Mouse (Mus musculus): ENCODE measurements around the gene Gse1. TPM values are rescaled to one million over a fixed set of nuclear protein-coding genes. Genes with fewer than 3 reads are reported as not detected.

Gene Gse1
- total RNA-seq, 2 experiments from 2014 or later = 105 to 134 TPM

DNA sequence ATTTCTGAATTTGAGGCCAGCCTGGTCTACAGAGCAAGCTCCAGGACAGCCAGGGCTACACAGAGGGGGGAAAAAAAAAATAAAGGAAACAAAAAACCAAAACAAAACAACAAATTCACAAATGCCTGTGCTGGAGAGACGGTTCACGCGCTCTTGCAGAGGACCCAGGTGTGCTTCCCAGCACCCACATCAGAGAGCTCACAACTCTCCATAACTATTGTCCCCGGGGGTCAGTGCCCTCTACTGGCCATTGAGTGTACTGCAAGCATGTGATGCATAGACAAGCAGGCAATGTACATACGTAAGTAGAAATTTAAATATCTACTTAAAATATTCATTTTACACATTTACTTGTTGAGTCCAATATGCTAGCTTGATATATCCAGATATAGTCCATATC lies 366.3 kb downstream of the Gse1 start:
- no peak for ATAC-seq (replicated peaks; ENCODE audit: low FRiP score, poor library complexity, severe bottlenecking)

DNA sequence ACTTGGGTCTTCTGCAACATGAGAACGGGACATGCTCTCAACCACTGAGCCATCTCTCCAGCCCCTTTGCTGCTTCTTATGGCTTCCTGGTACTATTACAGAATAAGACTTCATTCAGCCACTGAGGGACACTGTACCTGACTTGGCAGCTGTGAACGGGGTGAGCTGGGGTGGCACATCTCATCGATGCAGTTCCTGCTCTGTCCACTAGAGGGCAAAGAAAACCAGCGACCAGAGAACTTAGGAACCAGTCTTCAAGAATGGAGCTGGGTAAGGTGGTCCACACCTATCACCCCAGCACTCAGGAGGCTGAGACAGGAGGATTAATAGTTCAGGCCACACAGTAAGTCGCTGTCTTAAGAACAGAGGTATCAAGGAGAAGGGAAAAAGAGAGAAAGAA lies 367.7 kb downstream of the Gse1 start:
- ATAC-seq (replicated peaks; ENCODE audit: low FRiP score, poor library complexity, severe bottlenecking) = peak; percentile 72

DNA sequence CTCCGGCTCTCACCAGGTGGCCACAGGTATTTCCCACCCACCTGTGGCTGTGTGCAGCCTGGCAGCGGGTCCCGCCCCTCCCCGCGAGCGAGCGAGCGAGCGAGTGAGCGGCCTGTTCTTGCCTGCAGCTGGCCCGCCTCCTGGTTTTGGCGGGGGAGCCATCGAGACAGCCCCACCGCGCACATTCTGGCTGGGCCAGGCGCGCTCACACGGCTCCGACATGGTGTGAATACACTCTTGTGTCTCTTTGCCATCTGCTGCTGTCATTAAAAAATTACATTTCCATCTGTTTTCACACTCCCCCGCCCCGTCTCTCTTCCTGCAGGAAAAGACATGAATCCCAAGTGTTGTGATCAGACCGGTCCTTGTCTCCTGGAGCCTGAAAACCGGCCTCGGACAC lies 370.3 kb downstream of the Gse1 start:
- no peak for ATAC-seq (replicated peaks; ENCODE audit: low FRiP score, poor library complexity, severe bottlenecking)

DNA sequence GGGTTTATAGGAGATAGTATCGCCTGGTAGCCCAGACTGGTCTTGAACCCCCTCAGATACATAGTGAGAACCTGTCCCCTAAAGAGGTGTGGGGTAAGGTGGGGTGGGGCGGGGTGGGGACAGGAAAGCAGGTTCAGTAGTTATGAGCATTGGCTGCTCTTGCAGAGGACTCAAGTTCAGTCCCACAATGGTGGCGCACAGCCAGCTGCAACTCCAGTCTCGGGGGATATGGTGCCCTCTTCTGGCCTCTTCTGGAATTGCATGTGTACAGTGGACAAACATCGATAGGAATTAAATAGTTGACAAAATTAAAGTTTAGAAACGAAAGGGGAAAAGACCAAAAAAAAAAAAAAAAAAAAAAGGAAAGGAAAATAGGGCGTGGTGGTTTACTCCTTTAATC lies 371.2 kb downstream of the Gse1 start:
- ATAC-seq (replicated peaks; ENCODE audit: low FRiP score, poor library complexity, severe bottlenecking) = 0 out of 2 replicates have a peak, but pooled peaks have one; percentile 54

DNA sequence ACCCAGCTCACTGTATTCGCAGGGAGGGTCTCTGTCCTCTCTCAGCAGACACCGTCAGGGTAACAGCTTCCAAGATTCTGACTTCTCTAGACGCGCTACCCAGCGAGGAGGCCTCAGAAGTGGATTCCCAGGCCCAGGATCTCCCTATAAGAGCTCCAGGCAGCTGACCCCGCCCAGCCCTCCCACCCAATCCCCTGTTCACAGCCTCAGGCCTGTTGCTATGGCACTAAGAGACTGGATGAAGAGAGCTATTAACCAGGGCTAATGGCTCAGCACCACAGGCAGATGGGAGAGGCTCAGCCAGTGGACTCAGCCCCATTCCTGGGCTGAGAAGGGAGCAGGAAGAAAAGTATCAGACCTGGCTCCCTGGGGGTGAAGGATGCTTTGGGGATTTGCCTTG lies 374.4 kb downstream of the Gse1 start:
- no peak for ATAC-seq (replicated peaks; ENCODE audit: low FRiP score, poor library complexity, severe bottlenecking)

DNA sequence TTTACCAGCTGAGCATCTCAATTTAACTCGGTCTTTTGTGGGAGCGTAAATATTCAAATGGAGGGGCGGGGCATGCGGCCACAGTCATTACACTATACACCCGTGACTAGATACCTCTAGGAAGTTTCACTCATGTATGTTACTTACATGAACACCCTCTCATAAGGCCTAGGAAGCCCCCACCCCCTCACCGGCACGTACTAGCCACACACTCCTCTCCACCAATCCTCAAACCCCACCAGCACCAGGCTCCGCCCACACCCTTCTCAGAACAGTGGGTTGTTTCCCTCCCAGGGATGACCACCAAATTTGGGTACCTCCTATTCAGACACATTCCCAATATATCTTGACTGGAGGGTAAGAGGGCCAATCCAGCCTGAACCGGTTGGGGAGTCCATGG lies 379.2 kb downstream of the Gse1 start:
- no peak for ATAC-seq (replicated peaks; ENCODE audit: low FRiP score, poor library complexity, severe bottlenecking)

DNA sequence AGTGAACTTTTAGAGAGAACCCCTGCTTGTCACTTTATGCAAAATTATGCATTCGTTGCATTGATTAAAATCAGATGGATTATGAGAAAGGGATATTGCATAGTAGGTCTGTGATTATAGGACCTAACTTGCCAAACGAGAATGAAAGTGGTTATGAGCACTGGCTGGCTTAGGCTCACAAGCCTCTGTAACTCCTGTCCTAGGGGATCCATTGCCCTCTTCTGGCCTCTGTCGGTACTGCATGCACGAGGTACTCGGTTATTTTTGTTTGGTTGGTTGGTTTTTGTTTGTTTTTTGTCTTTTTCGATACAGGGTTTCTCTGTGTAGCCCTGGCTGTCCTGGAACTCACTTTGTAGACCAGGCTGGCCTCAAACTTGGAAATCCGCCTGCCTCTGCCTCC lies 379.6 kb downstream of the Gse1 start:
- peak; percentile 76 for ATAC-seq (replicated peaks; ENCODE audit: low FRiP score, poor library complexity, severe bottlenecking)

DNA sequence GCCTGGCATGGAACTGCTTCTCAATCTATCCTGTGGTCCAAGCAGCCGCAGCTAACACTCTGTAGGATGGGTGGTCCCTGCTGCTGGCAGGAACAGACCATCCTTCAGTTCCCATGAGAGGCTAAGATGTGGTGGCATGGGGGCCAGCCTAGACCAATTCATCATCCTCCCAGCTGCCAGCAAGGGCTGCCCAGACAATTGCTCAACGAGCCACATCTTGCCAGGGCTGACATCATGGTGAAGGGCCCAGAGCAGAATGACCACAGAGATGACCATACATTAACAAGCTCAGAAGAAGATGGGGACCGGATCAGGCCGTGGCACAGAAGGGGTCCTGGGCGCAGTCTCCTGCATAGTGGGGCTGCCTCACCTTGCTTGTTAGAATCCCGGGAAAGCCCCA lies 382.6 kb downstream of the Gse1 start:
- ATAC-seq (replicated peaks; ENCODE audit: low FRiP score, poor library complexity, severe bottlenecking) = no peak

DNA sequence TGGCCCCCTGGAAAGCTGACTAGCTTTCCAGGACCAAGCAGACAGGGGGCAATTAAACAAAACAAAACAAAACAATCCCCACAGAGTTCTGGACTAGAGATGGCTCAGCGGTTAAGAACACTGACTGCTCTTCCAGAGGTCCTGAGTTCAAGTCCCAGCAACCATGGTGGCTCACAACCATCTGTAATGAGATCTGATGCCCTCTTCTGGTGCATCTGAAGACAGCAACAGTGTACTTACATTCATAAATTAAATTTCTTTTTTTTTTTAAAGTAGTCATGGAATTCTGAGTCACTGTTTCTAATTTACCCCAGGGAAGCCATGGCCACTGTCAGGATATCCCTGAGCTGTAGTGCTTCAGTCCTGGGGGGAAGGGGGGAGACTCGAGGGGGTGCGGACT lies 386.2 kb downstream of the Gse1 start:
- ATAC-seq (replicated peaks; ENCODE audit: low FRiP score, poor library complexity, severe bottlenecking) = no peak

DNA sequence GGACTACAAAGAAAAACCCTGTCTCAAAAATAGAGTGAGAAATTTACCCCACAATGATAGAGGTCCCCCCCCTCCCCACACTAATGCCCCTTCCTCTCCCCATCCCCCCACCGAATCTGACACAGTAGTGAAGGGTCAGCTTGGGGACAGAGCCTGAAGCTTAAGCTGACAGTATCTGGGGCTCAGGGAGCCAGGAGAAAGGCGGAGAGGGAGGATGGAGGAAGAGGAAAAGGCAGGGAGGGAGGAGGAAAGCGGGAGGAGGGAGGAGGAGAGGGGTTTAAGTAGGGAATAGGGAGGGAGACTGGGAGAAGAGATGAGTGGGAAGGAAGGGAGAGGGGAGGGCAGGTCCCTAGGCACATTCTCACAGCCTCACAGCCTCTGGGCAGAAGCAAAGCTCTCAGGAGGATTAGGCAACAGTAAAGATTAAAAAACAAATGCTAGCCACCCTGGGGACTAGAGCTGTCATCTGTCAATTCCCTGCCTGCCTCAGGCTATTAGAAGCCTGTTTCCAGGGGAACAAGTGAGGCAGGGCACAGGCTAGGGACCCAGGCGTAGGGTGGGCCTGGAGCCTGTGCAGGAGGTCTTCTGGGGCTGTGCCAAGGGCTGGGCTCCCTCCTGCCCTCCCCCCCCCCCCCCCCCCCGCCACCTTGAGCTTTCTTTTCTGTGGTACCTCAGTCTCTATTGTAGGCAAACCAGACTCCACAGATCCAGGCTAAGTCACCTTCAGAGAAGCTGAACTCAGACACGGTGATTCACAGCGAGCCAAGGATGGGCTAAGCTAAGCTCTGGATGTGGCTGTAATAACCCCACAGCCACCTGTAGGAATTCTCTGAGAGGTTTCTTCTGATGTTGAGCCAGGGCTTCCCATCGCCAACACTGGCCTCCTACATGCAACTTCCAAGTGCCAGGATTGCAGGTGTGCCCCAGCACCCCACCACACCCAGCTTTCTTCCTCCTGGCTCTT lies 388.7 kb downstream of the Gse1 start:
- no peak for ATAC-seq (replicated peaks; ENCODE audit: low FRiP score, poor library complexity, severe bottlenecking)

DNA sequence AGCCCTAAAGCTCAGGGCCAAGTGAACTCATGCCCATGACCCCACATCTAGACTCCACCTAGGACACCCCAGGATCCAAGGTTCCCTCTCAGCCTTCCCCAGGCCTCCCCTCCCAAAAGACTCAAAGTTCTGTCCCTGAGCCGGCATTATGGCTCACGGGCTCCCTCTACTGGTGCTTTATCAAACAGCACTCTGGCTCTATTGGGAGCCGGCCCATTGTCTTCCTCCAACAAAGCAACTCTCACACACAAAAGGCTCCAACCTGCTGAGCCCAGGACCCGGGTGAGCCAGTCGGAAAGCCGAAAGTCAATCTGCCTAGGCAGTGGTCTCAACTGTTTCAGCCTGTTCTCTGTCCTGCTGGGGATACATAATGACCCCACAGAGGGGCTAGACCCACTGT lies 389.9 kb downstream of the Gse1 start:
- peak; percentile 73 for ATAC-seq (replicated peaks; ENCODE audit: low FRiP score, poor library complexity, severe bottlenecking)

DNA sequence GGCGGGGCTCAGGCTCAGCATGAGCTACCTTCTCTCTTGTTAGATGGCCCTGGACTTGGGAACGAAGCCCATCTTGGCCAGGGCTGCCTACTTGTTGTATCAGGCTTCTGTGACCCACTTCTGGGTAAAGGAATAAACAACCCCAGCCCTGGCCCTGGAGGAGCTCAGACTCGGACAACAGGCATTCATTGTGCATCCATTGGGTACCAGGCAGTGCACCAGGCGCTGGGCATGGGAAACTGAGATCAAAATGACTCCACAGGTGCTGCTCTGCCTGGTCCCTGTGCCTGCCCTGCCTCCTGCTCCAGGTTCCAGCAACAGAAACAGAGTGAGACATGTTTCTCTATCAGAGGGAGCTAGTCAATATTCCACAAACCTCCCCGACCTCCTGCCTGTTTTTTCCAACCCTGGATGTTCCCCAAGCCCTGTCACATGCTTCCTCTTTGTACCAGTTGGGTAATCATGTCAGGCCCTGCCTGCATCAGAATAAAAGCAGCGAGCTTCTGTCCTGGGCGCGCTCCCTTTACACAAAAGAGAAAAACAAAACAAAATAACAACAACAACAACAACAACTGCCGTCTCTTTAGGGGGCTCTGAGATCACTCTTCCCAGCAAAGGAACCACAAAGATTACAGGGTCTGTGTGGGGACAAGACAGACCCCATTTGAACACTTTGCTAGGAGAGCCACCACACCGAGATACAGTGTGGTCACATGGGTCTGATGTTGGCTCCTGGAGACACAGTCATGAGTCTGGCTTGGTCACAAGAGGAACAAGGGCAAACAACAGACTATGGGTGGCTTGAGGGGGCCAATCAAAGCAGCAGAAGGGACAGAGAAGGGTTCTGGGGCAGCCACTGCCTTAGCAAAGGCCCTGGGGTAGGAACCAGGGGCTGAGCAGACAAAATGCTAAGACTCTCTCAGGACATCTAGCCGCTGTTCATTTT lies 391.3 kb downstream of the Gse1 start:
- ATAC-seq (replicated peaks; ENCODE audit: low FRiP score, poor library complexity, severe bottlenecking) = no peak

DNA sequence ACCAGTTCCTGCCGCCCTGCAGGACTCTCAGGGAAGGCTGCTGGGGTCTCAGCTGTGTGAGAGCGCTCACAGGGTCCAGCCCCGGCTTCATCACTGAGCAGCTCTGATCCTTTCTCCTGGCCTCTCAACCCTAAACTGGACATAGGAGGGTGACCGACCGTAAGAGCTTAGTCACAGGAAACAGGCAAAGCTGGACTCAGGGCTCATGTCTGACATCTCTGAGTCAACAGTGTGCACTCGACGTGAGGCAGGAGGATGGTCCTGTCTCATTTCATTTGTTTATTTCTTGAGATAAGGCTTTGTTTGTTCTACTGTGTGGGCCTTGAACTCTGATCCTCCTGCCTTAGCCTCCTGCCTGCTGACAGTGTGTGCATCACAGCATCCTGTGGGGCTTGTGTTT lies 392.2 kb downstream of the Gse1 start:
- ATAC-seq (replicated peaks; ENCODE audit: low FRiP score, poor library complexity, severe bottlenecking) = no peak

DNA sequence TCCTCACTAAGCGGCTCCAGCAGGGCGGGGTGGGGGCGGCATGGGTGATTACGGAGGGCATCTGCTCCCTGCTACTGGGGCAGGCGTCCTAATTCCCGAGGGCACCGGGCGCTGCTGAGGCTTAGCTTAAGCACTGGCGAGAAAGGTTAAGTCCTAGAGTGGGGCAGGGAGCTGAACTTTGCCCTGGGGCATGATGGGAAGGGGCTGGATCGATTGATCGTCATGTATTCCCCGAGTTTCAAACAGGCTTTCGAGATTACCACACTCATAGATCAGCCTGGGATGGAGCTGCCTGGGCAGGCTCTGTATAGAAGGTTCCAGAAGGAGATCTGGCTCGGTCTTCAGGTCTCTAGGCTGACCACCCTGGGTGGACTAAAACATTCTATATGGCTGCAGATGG lies 393.9 kb downstream of the Gse1 start:
- no peak for ATAC-seq (replicated peaks; ENCODE audit: low FRiP score, poor library complexity, severe bottlenecking)

DNA sequence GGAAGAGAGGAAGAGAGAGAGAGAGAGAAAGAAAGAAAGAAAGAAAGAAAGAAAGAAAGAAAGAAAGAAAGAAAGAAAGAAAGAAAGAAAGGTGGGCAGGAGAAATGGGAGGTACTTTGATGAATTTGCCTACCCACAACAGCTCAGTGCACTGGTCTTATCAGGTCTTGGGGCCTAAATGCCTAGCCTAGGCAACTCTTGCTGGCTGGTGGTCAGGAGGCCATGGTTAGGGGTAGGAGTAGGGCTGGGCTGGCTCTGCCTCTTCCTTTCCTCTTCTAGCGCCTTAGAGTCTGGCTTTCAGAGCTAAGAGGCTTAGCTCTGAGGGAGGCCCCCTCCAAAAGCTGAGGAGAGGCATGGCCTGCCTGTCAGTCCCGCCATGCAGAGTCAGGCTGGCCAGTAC lies 395.4 kb downstream of the Gse1 start:
- no peak for ATAC-seq (replicated peaks; ENCODE audit: low FRiP score, poor library complexity, severe bottlenecking)

DNA sequence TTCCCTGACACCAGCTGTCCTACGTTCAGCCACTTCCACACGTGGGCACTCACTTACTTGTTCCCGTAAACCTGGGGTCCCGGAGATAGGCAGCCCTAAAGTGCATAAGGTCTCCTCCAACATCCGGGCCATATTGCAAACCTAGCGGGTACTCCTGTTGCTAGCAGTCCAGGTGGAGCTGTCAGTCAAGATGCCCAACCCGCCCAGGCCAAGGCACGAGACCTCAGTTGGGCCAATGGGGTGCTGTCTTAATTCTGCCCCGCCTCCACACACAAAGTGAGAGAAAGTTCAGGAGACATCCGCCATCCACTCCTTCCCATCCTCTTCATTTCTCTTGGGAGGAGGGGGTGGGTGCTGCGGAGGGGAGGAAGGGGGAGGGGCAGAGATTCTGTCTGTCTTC lies 398.2 kb downstream of the Gse1 start:
- no peak for ATAC-seq (replicated peaks; ENCODE audit: low FRiP score, poor library complexity, severe bottlenecking)

DNA sequence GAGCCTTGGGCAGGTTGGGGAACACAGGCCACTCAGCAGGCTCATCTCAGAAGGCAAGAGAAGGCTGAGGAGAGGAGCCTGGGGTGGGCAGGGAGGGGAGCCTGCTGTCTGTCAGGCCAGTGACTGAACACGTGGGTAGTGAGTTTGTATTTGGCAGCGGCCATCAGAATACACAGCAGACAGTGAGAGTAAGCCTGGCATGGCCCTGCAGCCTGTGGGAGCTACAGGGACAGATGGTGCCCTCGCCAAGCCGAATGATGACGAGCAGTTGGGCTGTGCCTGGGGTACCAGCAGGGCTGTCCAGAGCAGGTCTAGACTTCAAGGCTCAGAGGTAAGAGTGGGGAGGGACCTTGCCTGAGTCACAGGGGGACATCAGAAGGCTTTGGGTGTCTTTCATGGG lies 399.0 kb downstream of the Gse1 start:
- no peak for ATAC-seq (replicated peaks; ENCODE audit: low FRiP score, poor library complexity, severe bottlenecking)

DNA sequence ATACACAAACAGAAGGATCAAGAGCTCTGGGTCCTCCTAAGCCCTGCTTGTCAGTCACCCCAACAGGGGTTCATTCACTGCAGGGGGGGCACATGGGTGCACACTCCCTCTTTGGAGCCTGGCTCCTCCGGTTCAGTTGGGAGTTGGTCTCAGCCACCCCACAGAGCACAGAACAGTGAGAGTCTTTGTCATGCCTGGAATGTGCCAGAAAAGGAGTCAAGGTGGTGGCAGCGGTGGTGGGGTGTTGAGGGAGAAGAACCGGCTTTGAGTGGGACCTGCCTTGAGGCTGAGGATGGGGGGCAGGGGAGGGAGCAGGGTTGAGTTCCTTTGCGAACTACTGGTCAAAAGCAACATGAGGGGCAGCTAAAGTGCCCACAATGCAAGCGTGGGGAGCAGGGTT lies 401.8 kb downstream of the Gse1 start:
- ATAC-seq (replicated peaks; ENCODE audit: low FRiP score, poor library complexity, severe bottlenecking) = no peak

DNA sequence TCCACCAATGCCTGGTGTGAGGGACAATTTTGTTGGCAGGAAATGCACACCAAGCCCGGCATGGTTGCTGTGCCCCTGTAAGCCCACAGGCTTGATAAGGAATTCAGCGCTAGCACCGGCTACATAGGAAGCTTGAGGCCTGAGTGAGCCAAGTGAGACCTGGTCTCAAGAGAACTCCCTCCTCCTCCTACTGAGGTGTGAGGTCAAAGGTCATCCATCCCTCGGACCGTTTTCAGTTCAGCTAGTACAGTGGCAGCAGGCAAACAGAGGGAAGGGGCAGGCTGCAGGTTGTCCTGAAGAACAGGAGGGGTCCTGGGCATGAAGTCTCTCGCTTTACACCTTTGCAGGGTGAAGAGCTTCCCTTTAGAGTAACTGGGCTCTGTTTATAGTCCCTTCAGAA lies 402.6 kb downstream of the Gse1 start:
- ATAC-seq (replicated peaks; ENCODE audit: low FRiP score, poor library complexity, severe bottlenecking) = no peak

All from erythroid progenitor cell, adult 5-6 weeks (primary cell).